ENCODE assay signal across 30 mouse cellular contexts in the genomic region with DNA sequence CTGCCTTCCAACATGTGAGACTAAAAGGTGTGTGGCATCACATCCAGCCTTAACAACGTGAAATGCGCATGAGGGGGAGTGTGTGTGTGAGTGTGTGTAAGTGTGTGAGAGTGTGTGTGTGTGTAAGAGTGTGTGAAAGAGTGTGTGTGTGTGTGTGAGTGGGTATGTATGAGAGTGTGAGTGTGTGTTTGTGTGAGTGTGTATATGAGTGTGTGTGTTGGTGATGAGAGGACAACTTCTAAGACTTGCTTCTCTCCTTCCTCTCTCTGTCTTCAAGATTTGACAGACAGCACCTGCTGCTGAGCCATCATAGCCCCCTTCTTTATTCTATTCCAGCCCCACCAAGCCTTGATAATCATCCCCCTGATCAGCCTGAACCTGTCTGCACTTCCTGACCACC. TPM values are rescaled to one million over a fixed set of nuclear protein-coding genes. Genes with fewer than 3 reads are reported as not detected.
DNase-seq lines count a peak whose midpoint lies in the region; ATAC-seq and TF ChIP-seq lines count a peak whose summit lies in the region.
"Had no signal": no experiment of that assay in that cellular context is flagged by ENCODE, and none has a peak within 500 bp of the region (broad histone marks: within the 10 kb centered on the region; RNA-seq: fewer than 3 reads in every experiment).

No protein-coding gene starts in this region.

- H3K27me3 ChIP-seq in heart, embryonic 14.5 days (ENCODE audit: control insufficient read depth, insufficient read depth, low read length), result no peaks in the 10 kb centered on the region
- no peaks in the 10 kb centered on the region for H3K27me3 ChIP-seq in spleen, adult 2 months (ENCODE audit: control insufficient read depth, insufficient read depth, low read length)
- no peaks in the 10 kb centered on the region for H3K27me3 ChIP-seq in stomach, postnatal 0 days (ENCODE audit: control insufficient read depth, insufficient read depth, low read length)
- H3K27me3 ChIP-seq: embryonic facial prominence, embryonic 13.5 days; forebrain, embryonic 13.5 days; heart, embryonic 13.5 days; hindbrain, embryonic 13.5 days; intestine, embryonic 15.5 days; Patski had no signal

- H3K9ac ChIP-seq in heart, embryonic 14.5 days (ENCODE audit: low read length), result 0 out of 2 replicates have a peak overlapping the region, but pooled peaks have one; percentile 8
- H3K9ac ChIP-seq in stomach, postnatal 0 days (ENCODE audit: low read length), result no peak overlapping the region
- H3K9ac ChIP-seq: embryonic facial prominence, embryonic 13.5 days; forebrain, embryonic 13.5 days; forebrain, postnatal 0 days; hindbrain, embryonic 13.5 days; intestine, embryonic 15.5 days had no signal

- TF ChIP-seq EP300 in stomach, postnatal 0 days (optimal IDR thresholded peaks at IDR 0.05), result no peak

- H3K4me2 ChIP-seq in heart, embryonic 14.5 days (ENCODE audit: low read length), result no peak overlapping the region
- no peak overlapping the region for H3K4me2 ChIP-seq in stomach, postnatal 0 days (replicated peaks; ENCODE audit: low read depth)
- H3K4me2 ChIP-seq: embryonic facial prominence, embryonic 13.5 days; forebrain, embryonic 13.5 days; heart, embryonic 13.5 days; hindbrain, embryonic 13.5 days; intestine, embryonic 15.5 days had no signal

- ATAC-seq in heart, embryonic 14.5 days (ENCODE audit: insufficient number of reproducible peaks, insufficient read depth, low FRiP score, low read depth), result no peak
- ATAC-seq in stomach, postnatal 0 days (ENCODE audit: low FRiP score, low TSS enrichment), result no peak
- ATAC-seq: forebrain, embryonic 13.5 days; forebrain, postnatal 0 days; hindbrain, embryonic 16.5 days; intestine, embryonic 15.5 days; Patski had no signal

- no peak for TF ChIP-seq CTCF in spleen, adult 2 months (IDR thresholded peaks at IDR 0.05; ENCODE audit: extremely low read depth, insufficient read depth, insufficient read length, insufficient replicate concordance)
- TF ChIP-seq CTCF in embryonic fibroblast, embryonic 13.5 days (IDR thresholded peaks at IDR 0.05; ENCODE audit: borderline replicate concordance, insufficient read depth, low read length), result no peak
- no peak for TF ChIP-seq CTCF in stomach, postnatal 0 days (IDR thresholded peaks at IDR 0.05; ENCODE audit: low read depth)

- no peak for DNase-seq in heart, postnatal 10 days
- no peak for DNase-seq in spleen, adult 2 months (ENCODE audit: low read depth in 1 of 2, low spot score in 2 of 2)
- DNase-seq in spleen, postnatal 10 days (ENCODE audit: low spot score in 2 of 2), result no peak
- no peak for DNase-seq in stomach, postnatal 0 days (ENCODE audit: low spot score)
- DNase-seq in left cerebral cortex, postnatal 14 days (ENCODE audit: low spot score in 2 of 2), result no peak
- no peak for DNase-seq in right cerebral cortex, postnatal 4 days
- DNase-seq: adrenal gland, postnatal 14 days; B cell, adult 2 months; cerebellum, adult 11 months; cerebellum, adult 2 months; cerebellum, adult 9-11 months; cerebellum, postnatal 25 days; embryo, embryonic 11 days; forebrain, postnatal 0 days; gastrocnemius, postnatal 36 days; heart, adult 2 months; heart, postnatal 36 days had no signal

- no peak overlapping the region for H3K27ac ChIP-seq in heart, embryonic 14.5 days (replicated peaks in 1 of 2; ENCODE audit: control insufficient read depth in 1 of 2, insufficient read depth in 1 of 2, low read depth in 2 of 2, low read length in 2 of 2)
- H3K27ac ChIP-seq in spleen, adult 2 months (ENCODE audit: insufficient read depth, low read length), result peak overlapping the region; percentile 21; the same call in 1 of the 2 replicates
- peak overlapping the region; percentile 67 for H3K27ac ChIP-seq in embryonic fibroblast, embryonic 13.5 days (ENCODE audit: insufficient read depth, low read length)
- H3K27ac ChIP-seq in stomach, postnatal 0 days (replicated peaks), result peak overlapping the region; percentile 58
- H3K27ac ChIP-seq: embryonic facial prominence, embryonic 10.5 days; embryonic facial prominence, embryonic 13.5 days; forebrain, embryonic 10.5 days; forebrain, embryonic 13.5 days; heart, adult 2 months; heart, embryonic 10.5 days; hindbrain, embryonic 10.5 days; hindbrain, embryonic 13.5 days; intestine, embryonic 15.5 days had no signal

- 91% methylated on average over 2 of the region's 2 CpGs for WGBS in heart, embryonic 14.5 days
- 96% methylated on average over 2 of the region's 2 CpGs for WGBS in spleen, adult 2 months
- 95% methylated on average over 2 of the region's 2 CpGs for WGBS in stomach, postnatal 0 days

- H3K36me3 ChIP-seq in heart, embryonic 14.5 days (ENCODE audit: control insufficient read depth, insufficient read depth, low read length), result 0 out of 2 replicates have a peak, but pooled peaks cover 3% of the 10 kb centered on the region
- no peaks in the 10 kb centered on the region for H3K36me3 ChIP-seq in spleen, adult 2 months (ENCODE audit: control insufficient read depth, insufficient read depth, low read length)
- H3K36me3 ChIP-seq in stomach, postnatal 0 days (ENCODE audit: control insufficient read depth, insufficient read depth, low read length), result no peaks in the 10 kb centered on the region
- H3K36me3 ChIP-seq: intestine, embryonic 15.5 days had no signal

- TF ChIP-seq POLR2A in spleen, adult 2 months (IDR thresholded peaks at IDR 0.05; ENCODE audit: low read depth, low read length), result no peak
- TF ChIP-seq POLR2A in embryonic fibroblast, embryonic 13.5 days (IDR thresholded peaks at IDR 0.05; ENCODE audit: low read depth, low read length), result peak; percentile 50; the same call in 1 of the 2 replicates

- H3K9me3 ChIP-seq in heart, embryonic 14.5 days (ENCODE audit: control insufficient read depth, low read length), result no peaks in the 10 kb centered on the region
- no peaks in the 10 kb centered on the region for H3K9me3 ChIP-seq in stomach, postnatal 0 days (ENCODE audit: control insufficient read depth, low read length)
- H3K9me3 ChIP-seq: embryonic facial prominence, embryonic 10.5 days; embryonic facial prominence, embryonic 13.5 days; forebrain, embryonic 10.5 days; forebrain, embryonic 13.5 days; heart, embryonic 10.5 days; heart, embryonic 13.5 days; hindbrain, embryonic 10.5 days; hindbrain, embryonic 13.5 days; intestine, embryonic 15.5 days had no signal

- intact Hi-C loops in heart, postnatal 10 days (cut with DNase I), result no loop called here
- intact Hi-C loops in left cerebral cortex, postnatal 14 days (cut with DNase I), result no loop called here

- H3K4me3 ChIP-seq in heart, embryonic 14.5 days (ENCODE audit: control insufficient read depth in 1 of 2, insufficient read depth in 1 of 2, low read depth in 1 of 2, low read length in 2 of 2), result no peak overlapping the region
- H3K4me3 ChIP-seq in spleen, adult 2 months (ENCODE audit: extremely low read depth, insufficient read depth, insufficient read length), result no peak overlapping the region
- H3K4me3 ChIP-seq in embryonic fibroblast, embryonic 13.5 days (ENCODE audit: insufficient read depth, low read length), result no peak overlapping the region
- no peak overlapping the region for H3K4me3 ChIP-seq in stomach, postnatal 0 days (ENCODE audit: low read depth, low read length)
- H3K4me3 ChIP-seq: embryonic facial prominence, embryonic 10.5 days; embryonic facial prominence, embryonic 13.5 days; forebrain, embryonic 10.5 days; forebrain, embryonic 13.5 days; heart, adult 2 months; heart, embryonic 10.5 days; heart, embryonic 13.5 days; hindbrain, embryonic 10.5 days; hindbrain, embryonic 13.5 days; intestine, embryonic 15.5 days had no signal

- H3K4me1 ChIP-seq in heart, embryonic 14.5 days (ENCODE audit: control insufficient read depth in 2 of 2, insufficient read depth in 2 of 2, low read length in 2 of 2), result peaks cover 25 to 43% of the 10 kb centered on the region in 2 experiments
- peaks cover 44% of the 10 kb centered on the region for H3K4me1 ChIP-seq in spleen, adult 2 months (ENCODE audit: control insufficient read depth, insufficient read depth, insufficient read length)
- peaks cover 17% of the 10 kb centered on the region for H3K4me1 ChIP-seq in embryonic fibroblast, embryonic 13.5 days (ENCODE audit: control insufficient read depth, insufficient read depth, low read length)
- 0 out of 2 replicates have a peak, but pooled peaks cover 2% of the 10 kb centered on the region for H3K4me1 ChIP-seq in stomach, postnatal 0 days (replicated peaks; ENCODE audit: control insufficient read depth, insufficient read depth)
- H3K4me1 ChIP-seq: embryonic facial prominence, embryonic 10.5 days; hindbrain, embryonic 10.5 days had no signal

RNA-seq across cellular contexts. Expression of gene Dnm2, which starts 15.2 kb away (rescaled TPM):
- 57.1 and 58.2 TPM in 2 replicates for polyA plus RNA-seq in heart, embryonic 14.5 days (2014; fragmentation: Nextera tagmentation; extraction: Ambion mirVana)
- total RNA-seq in heart, postnatal 10 days (2021), result 10 to 100 TPM; 90.0 to 90.6 TPM
- 223 and 245 TPM in 2 replicates for polyA plus RNA-seq in spleen, adult 2 months (2012; rRNA removed)
- 77.2 and 93.4 TPM in 2 replicates for polyA plus RNA-seq in embryonic fibroblast, embryonic 13.5 days (2011; ENCODE audit: insufficient read length, low read depth, missing spikeins)
- polyA plus RNA-seq in stomach, postnatal 0 days (2015; fragmentation: Nextera tagmentation; extraction: Ambion mirVana), result 76.0 and 78.4 TPM in 2 replicates
- 10 to 100 TPM; 55.8 to 65.8 TPM for total RNA-seq in left cerebral cortex, postnatal 14 days (2021)

RNA-seq across cellular contexts. Expression of gene Qtrt1, which starts 28.3 kb away (rescaled TPM):
- 22.7 and 24.3 TPM in 2 replicates for polyA plus RNA-seq in heart, embryonic 14.5 days (2014; fragmentation: Nextera tagmentation; extraction: Ambion mirVana)
- total RNA-seq in heart, postnatal 10 days (2021), result 10 to 100 TPM; 10.6 to 11.5 TPM
- 38.7 and 63.6 TPM in 2 replicates for polyA plus RNA-seq in spleen, adult 2 months (2012; rRNA removed)
- polyA plus RNA-seq in embryonic fibroblast, embryonic 13.5 days (2011; ENCODE audit: insufficient read length, low read depth, missing spikeins), result 30.0 and 35.8 TPM in 2 replicates
- polyA plus RNA-seq in stomach, postnatal 0 days (2015; fragmentation: Nextera tagmentation; extraction: Ambion mirVana), result 27.9 and 30.8 TPM in 2 replicates
- 10 to 100 TPM; 24.3 to 26.2 TPM for total RNA-seq in left cerebral cortex, postnatal 14 days (2021)

Comparison
In these comparisons a context has a peak if more than half of its experiments do, and no peak if none do; other contexts are left out.
1. H3K27ac ChIP-seq: peak in spleen, adult 2 months (single experiment), embryonic fibroblast, embryonic 13.5 days (single experiment) and stomach, postnatal 0 days (single experiment); none in heart, embryonic 14.5 days (0 of 2).